Mouse (Mus musculus) neutrophil, adult 5-6 weeks (primary cell): ENCODE results near the gene Hist1h3i. TPM values are rescaled to one million over a fixed set of nuclear protein-coding genes. Genes with fewer than 3 reads are reported as not detected.
"Not testable (repeated sequence)": the region's sequence is repeated elsewhere in the genome, so short reads cannot be mapped to it uniquely, and the experiment has no call there.

Experiments
- ATAC-seq: fragments of 151-379, 151-347 bp; 2 replicates; pipeline ENCODE4 v1.8.0; 2017; ENCODE audit warnings: mild to moderate bottlenecking, moderate TSS enrichment; ENCODE audit not compliant: insufficient number of reproducible peaks, poor library complexity, low FRiP score, severe bottlenecking; ENCODE audit errors: extremely low read depth
- total RNA-seq: library from RNA; stranded (forward); fragments of 200-1000 nt; gene quantifications from 2 replicates; pipeline ENCODE4 v1.2.3, GENCODE M21; 2017

Gene Hist1h3i
- total RNA-seq, result 3.8 and 32.2 TPM in 2 replicates

GRCm38 (mm10) chr13:21783255-21783617 lies at the start of gene Hist1h3i:
Gene Hist1h3i (minus strand): TSS chr13:21783370.
- peak; percentile 56 for ATAC-seq

GRCm38 (mm10) chr13:21831418-21832394 lies 48.5 kb upstream of the Hist1h3i start, which contains the start of gene Hist1h4n:
Gene Hist1h4n (minus strand): TSS chr13:21832196.
- ATAC-seq, result peak; percentile 69

- no peak for ATAC-seq
Measured at GRCm38 (mm10) chr13:21830344-21830743, 47.2 kb upstream of the Hist1h3i start.

GRCm38 (mm10) chr13:21828511-21828910 lies 45.3 kb upstream of the Hist1h3i start:
- no peak for ATAC-seq

GRCm38 (mm10) chr13:21820082-21820890 lies 37.1 kb upstream of the Hist1h3i start:
- ATAC-seq, result not testable (repeated sequence)

GRCm38 (mm10) chr13:21812092-21812491 lies 28.9 kb upstream of the Hist1h3i start:
- not testable (repeated sequence) for ATAC-seq

- peak; percentile 77 for ATAC-seq
Measured at GRCm38 (mm10) chr13:21811539-21811938, 28.4 kb upstream of the Hist1h3i start, which contains the start of gene Hist1h4m. Gene Hist1h4m (plus strand): TSS chr13:21811746.

- not testable (repeated sequence) for ATAC-seq
Measured at GRCm38 (mm10) chr13:21811074-21811473, 27.9 kb upstream of the Hist1h3i start.

- peak; percentile 94 for ATAC-seq
Measured at GRCm38 (mm10) chr13:21810073-21810472, 26.9 kb upstream of the Hist1h3i start, which contains the start of the genes Hist1h2bq and Hist1h2ao. Gene Hist1h2bq (minus strand): TSS chr13:21810197. Gene Hist1h2ao (plus strand): TSS chr13:21810465.

GRCm38 (mm10) chr13:21803058-21803457 lies 19.9 kb upstream of the Hist1h3i start:
- peak; percentile 89 for ATAC-seq

- ATAC-seq, result 0 out of 2 replicates have a peak, but pooled peaks have one; percentile 34
Measured at GRCm38 (mm10) chr13:21797163-21797562, 14.0 kb upstream of the Hist1h3i start.

GRCm38 (mm10) chr13:21795584-21795983 lies 12.4 kb upstream of the Hist1h3i start:
- ATAC-seq, result no peak

- ATAC-seq, result no peak
Measured at GRCm38 (mm10) chr13:21790601-21791283, 7.6 kb upstream of the Hist1h3i start.

- no peak for ATAC-seq
Measured at GRCm38 (mm10) chr13:21789925-21790324, 6.8 kb upstream of the Hist1h3i start.

GRCm38 (mm10) chr13:21787760-21788593 lies 4.8 kb upstream of the Hist1h3i start:
- no peak for ATAC-seq

- ATAC-seq, result peak; percentile 95
Measured at GRCm38 (mm10) chr13:21786899-21787629, 3.9 kb upstream of the Hist1h3i start, which contains the start of the genes Hist1h2an and Hist1h2bp. Gene Hist1h2an (minus strand): TSS chr13:21787218. Gene Hist1h2bp (plus strand): TSS chr13:21787461.
